Mouse (Mus musculus) cerebellum, adult 2 months (tissue): ENCODE measurements around the gene Zbtb12.

Experiments
- CTCF ChIP-seq: fragments of 200-500 bp; IDR thresholded peaks from 2 replicates; pipeline ENCODE4 v1.5.1; 2011; ENCODE audit warnings: low read depth, mild to moderate bottlenecking, control low read depth, low read length, moderate library complexity, borderline replicate concordance; ENCODE audit not compliant: insufficient read depth
- POLR2A ChIP-seq: fragments of 200-500 bp; IDR thresholded peaks from 2 replicates; pipeline ENCODE4 v1.6.1; 2011; ENCODE audit warnings: low read length, control low read depth, borderline replicate concordance; ENCODE audit not compliant: insufficient read depth

DNA sequence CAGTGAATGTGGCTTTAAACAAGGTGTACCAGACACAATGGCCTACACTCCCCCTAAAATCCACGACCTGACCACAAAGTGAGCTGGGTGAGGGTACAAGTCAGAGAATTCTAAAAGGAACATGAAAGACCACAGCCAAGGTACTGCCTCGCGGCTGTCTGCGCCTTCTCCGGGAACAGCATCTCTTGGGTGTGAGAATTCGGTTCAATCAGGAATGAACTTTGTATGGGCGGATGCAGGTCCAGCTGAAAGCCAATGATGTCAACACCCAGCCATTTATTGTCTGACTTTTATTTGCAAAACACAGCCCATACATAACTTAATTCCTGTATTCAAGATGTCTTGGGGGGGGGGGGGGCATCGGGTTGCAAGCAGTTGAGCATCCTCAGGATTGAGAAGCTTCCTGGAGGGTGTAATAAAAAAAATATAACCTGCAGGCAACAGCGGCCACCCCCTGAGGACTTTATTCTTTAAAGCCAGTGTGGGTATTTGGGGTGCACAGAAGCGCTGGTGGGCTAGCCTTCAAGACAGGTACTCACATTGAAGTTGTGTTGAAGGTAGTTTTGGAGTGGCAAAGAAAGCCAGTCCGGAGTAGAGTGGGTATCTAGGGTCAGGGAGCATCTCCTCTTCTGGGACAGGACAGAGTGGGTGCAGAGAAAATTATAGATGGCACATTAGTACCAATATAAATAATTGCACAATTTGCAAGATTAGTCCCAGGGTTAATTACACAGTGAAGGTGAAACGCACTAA is 14.0 kb downstream of the Zbtb12 start:
- TF ChIP-seq CTCF = no peak
- TF ChIP-seq POLR2A = no peak
